Mouse (Mus musculus): ENCODE measurements around the gene Itga2b.

Itga2b gene

GRCm38 (mm10) chr11:102455740-102456396 is 14.1 kb downstream of the Itga2b start:
- DNase-seq, result peak; percentile 85

- DNase-seq, result no peak
Measured at GRCm38 (mm10) chr11:102453131-102453530, 16.8 kb downstream of the Itga2b start.

- DNase-seq, result no peak
Measured at GRCm38 (mm10) chr11:102449043-102450008, 20.6 kb downstream of the Itga2b start.

- DNase-seq, result no peak
Measured at GRCm38 (mm10) chr11:102448327-102448726, 21.6 kb downstream of the Itga2b start.

GRCm38 (mm10) chr11:102447497-102447896 is 22.4 kb downstream of the Itga2b start, which contains the start of gene Fam171a2:
Gene Fam171a2 (minus strand): TSS chr11:102447682.
- no peak for DNase-seq

GRCm38 (mm10) chr11:102446581-102447461 is 23.1 kb downstream of the Itga2b start:
- no peak for DNase-seq

- DNase-seq, result no peak
Measured at GRCm38 (mm10) chr11:102445891-102446361, 24.0 kb downstream of the Itga2b start.

- DNase-seq, result no peak
Measured at GRCm38 (mm10) chr11:102445264-102445890, 24.5 kb downstream of the Itga2b start.

GRCm38 (mm10) chr11:102444781-102445180 is 25.1 kb downstream of the Itga2b start:
- no peak for DNase-seq

GRCm38 (mm10) chr11:102444321-102444720 is 25.6 kb downstream of the Itga2b start:
- no peak for DNase-seq

GRCm38 (mm10) chr11:102443740-102444139 is 26.2 kb downstream of the Itga2b start:
- no peak for DNase-seq

- no peak for DNase-seq
Measured at GRCm38 (mm10) chr11:102442089-102442488, 27.8 kb downstream of the Itga2b start.

- no peak for DNase-seq
Measured at GRCm38 (mm10) chr11:102441434-102441833, 28.5 kb downstream of the Itga2b start.

GRCm38 (mm10) chr11:102440255-102440654 is 29.7 kb downstream of the Itga2b start:
- DNase-seq, result no peak

GRCm38 (mm10) chr11:102439093-102440082 is 30.5 kb downstream of the Itga2b start:
- DNase-seq, result no peak

- DNase-seq, result no peak
Measured at GRCm38 (mm10) chr11:102438212-102439092, 31.5 kb downstream of the Itga2b start.

GRCm38 (mm10) chr11:102437120-102438061 is 32.5 kb downstream of the Itga2b start:
- peak; percentile 56 for DNase-seq

- DNase-seq, result no peak
Measured at GRCm38 (mm10) chr11:102436471-102436790, 33.5 kb downstream of the Itga2b start.
